Mouse (Mus musculus): ENCODE measurements around the gene Plekhg5. TPM values are rescaled to one million over a fixed set of nuclear protein-coding genes. Genes with fewer than 3 reads are reported as not detected.

Gene Plekhg5
- polyA plus RNA-seq, 1 experiment from 2014 or later: 11.9 TPM

- Histone ChIP-seq H3K27me3 (replicated peaks) (no peaks in the 10 kb centered on the region), H3K4me2 (no peak overlapping the region), H3K27ac (no peak overlapping the region), H3K4me1 (peaks cover 6% of the 10 kb centered on the region), H3K9me3 (no peaks in the 10 kb centered on the region), H3K36me3 (no peaks in the 10 kb centered on the region), H3K9ac (no peak overlapping the region), H3K4me3 (replicated peaks) (no peak overlapping the region)
- ATAC-seq (ENCODE audit: insufficient read depth, low FRiP score, low read depth): no peak
- WGBS: 72% methylated on average over 6 of the region's 6 CpGs
Observed at GRCm38 (mm10) chr4:152073715-152074114, 1.4 kb downstream of the Plekhg5 start.

GRCm38 (mm10) chr4:152074548-152074947 lies 2.2 kb downstream of the Plekhg5 start:
- WGBS: 85% methylated on average over 9 of the region's 9 CpGs
- no peak overlapping the region for H3K27ac ChIP-seq
- no peak overlapping the region for H3K4me3 ChIP-seq (replicated peaks)
- no peaks in the 10 kb centered on the region for H3K36me3 ChIP-seq
- H3K4me1 ChIP-seq: peaks cover 6% of the 10 kb centered on the region
- H3K9ac ChIP-seq: no peak overlapping the region
- H3K27me3 ChIP-seq (replicated peaks): no peaks in the 10 kb centered on the region
- H3K4me2 ChIP-seq: no peak overlapping the region
- ATAC-seq (ENCODE audit: insufficient read depth, low FRiP score, low read depth): no peak
- H3K9me3 ChIP-seq: no peaks in the 10 kb centered on the region

GRCm38 (mm10) chr4:152077191-152077590 lies 4.9 kb downstream of the Plekhg5 start:
- Histone ChIP-seq H3K4me2 (no peak overlapping the region), H3K9ac (no peak overlapping the region), H3K9me3 (no peaks in the 10 kb centered on the region), H3K4me3 (replicated peaks) (no peak overlapping the region), H3K4me1 (peaks cover 6% of the 10 kb centered on the region), H3K27me3 (replicated peaks) (no peaks in the 10 kb centered on the region), H3K27ac (no peak overlapping the region), H3K36me3 (no peaks in the 10 kb centered on the region)
- 89% methylated on average over 9 of the region's 9 CpGs for WGBS
- no peak for ATAC-seq (ENCODE audit: insufficient read depth, low FRiP score, low read depth)

GRCm38 (mm10) chr4:152078105-152078530 lies 5.8 kb downstream of the Plekhg5 start:
- no peak overlapping the region for H3K4me3 ChIP-seq (replicated peaks)
- 87% methylated on average over 10 of the region's 10 CpGs for WGBS
- H3K27me3 ChIP-seq (replicated peaks): no peaks in the 10 kb centered on the region
- H3K9ac ChIP-seq: no peak overlapping the region
- H3K4me1 ChIP-seq: no peaks in the 10 kb centered on the region
- no peak overlapping the region for H3K4me2 ChIP-seq
- H3K36me3 ChIP-seq: no peaks in the 10 kb centered on the region
- ATAC-seq (ENCODE audit: insufficient read depth, low FRiP score, low read depth): no peak
- no peak overlapping the region for H3K27ac ChIP-seq
- no peaks in the 10 kb centered on the region for H3K9me3 ChIP-seq

GRCm38 (mm10) chr4:152079261-152079660 lies 7.0 kb downstream of the Plekhg5 start:
- no peaks in the 10 kb centered on the region for H3K4me1 ChIP-seq

GRCm38 (mm10) chr4:152079931-152080330 lies 7.6 kb downstream of the Plekhg5 start:
- no peak for ATAC-seq (ENCODE audit: insufficient read depth, low FRiP score, low read depth)
- H3K27ac ChIP-seq: no peak overlapping the region
- H3K27me3 ChIP-seq (replicated peaks): no peaks in the 10 kb centered on the region
- WGBS: 64% methylated on average over 7 of the region's 7 CpGs
- no peaks in the 10 kb centered on the region for H3K9me3 ChIP-seq
- no peak overlapping the region for H3K9ac ChIP-seq
- no peak overlapping the region for H3K4me2 ChIP-seq
- no peak overlapping the region for H3K4me3 ChIP-seq (replicated peaks)
- H3K4me1 ChIP-seq: no peaks in the 10 kb centered on the region
- no peaks in the 10 kb centered on the region for H3K36me3 ChIP-seq

More at GRCm38 (mm10) chr4:152079261-152079660, 7.0 kb downstream of the Plekhg5 start:
- Histone ChIP-seq H3K4me3 (replicated peaks) (no peak overlapping the region), H3K27ac (no peak overlapping the region), H3K9me3 (no peaks in the 10 kb centered on the region), H3K9ac (no peak overlapping the region), H3K4me2 (no peak overlapping the region), H3K27me3 (replicated peaks) (no peaks in the 10 kb centered on the region), H3K36me3 (no peaks in the 10 kb centered on the region)
- ATAC-seq (ENCODE audit: insufficient read depth, low FRiP score, low read depth): no peak
- WGBS: 85% methylated on average over 3 of the region's 3 CpGs

- 68% methylated on average over 7 of the region's 7 CpGs for WGBS
- H3K27me3 ChIP-seq (replicated peaks): no peaks in the 10 kb centered on the region
- no peak overlapping the region for H3K9ac ChIP-seq
- no peak for ATAC-seq (ENCODE audit: insufficient read depth, low FRiP score, low read depth)
- H3K4me3 ChIP-seq (replicated peaks): no peak overlapping the region
- H3K4me1 ChIP-seq: peaks cover 18% of the 10 kb centered on the region
- H3K9me3 ChIP-seq: no peaks in the 10 kb centered on the region
- H3K36me3 ChIP-seq: no peaks in the 10 kb centered on the region
- no peak overlapping the region for H3K4me2 ChIP-seq
- H3K27ac ChIP-seq: no peak overlapping the region
Observed at GRCm38 (mm10) chr4:152083611-152084220, 11.4 kb downstream of the Plekhg5 start.

GRCm38 (mm10) chr4:152084616-152085015 lies 12.3 kb downstream of the Plekhg5 start:
- Histone ChIP-seq H3K27me3 (replicated peaks) (no peaks in the 10 kb centered on the region), H3K27ac (no peak overlapping the region), H3K9me3 (no peaks in the 10 kb centered on the region), H3K9ac (no peak overlapping the region), H3K36me3 (no peaks in the 10 kb centered on the region), H3K4me3 (replicated peaks) (no peak overlapping the region), H3K4me2 (no peak overlapping the region), H3K4me1 (peaks cover 18% of the 10 kb centered on the region)
- 77% methylated on average over 7 of the region's 7 CpGs for WGBS
- ATAC-seq (ENCODE audit: insufficient read depth, low FRiP score, low read depth): no peak

- Histone ChIP-seq H3K27me3 (replicated peaks) (no peaks in the 10 kb centered on the region), H3K4me2 (peak overlapping the region; percentile 87), H3K4me1 (peaks cover 18% of the 10 kb centered on the region), H3K36me3 (no peaks in the 10 kb centered on the region), H3K9me3 (no peaks in the 10 kb centered on the region), H3K9ac (peak overlapping the region; percentile 63), H3K4me3 (replicated peaks) (peak overlapping the region; percentile 86), H3K27ac (peak overlapping the region; percentile 46; the same call in 1 of the 2 replicates)
- under 1% methylated on average over 54 of the region's 92 CpGs for WGBS
- peak; percentile 86 for ATAC-seq (ENCODE audit: insufficient read depth, low FRiP score, low read depth)
Observed at GRCm38 (mm10) chr4:152086505-152087210, 14.4 kb downstream of the Plekhg5 start.

- Histone ChIP-seq H3K4me1 (peaks cover 22% of the 10 kb centered on the region), H3K36me3 (no peaks in the 10 kb centered on the region), H3K27me3 (replicated peaks) (no peaks in the 10 kb centered on the region), H3K27ac (peak overlapping the region; percentile 46; the same call in 1 of the 2 replicates), H3K4me2 (peak overlapping the region; percentile 87), H3K9me3 (no peaks in the 10 kb centered on the region), H3K4me3 (replicated peaks) (peak overlapping the region; percentile 86), H3K9ac (peak overlapping the region; percentile 63)
- no peak for ATAC-seq (ENCODE audit: insufficient read depth, low FRiP score, low read depth)
- WGBS: 5% methylated on average over 12 of the region's 12 CpGs
Observed at GRCm38 (mm10) chr4:152087211-152088081, 15.1 kb downstream of the Plekhg5 start.

GRCm38 (mm10) chr4:152088133-152088532 lies 15.8 kb downstream of the Plekhg5 start:
- Histone ChIP-seq H3K27me3 (replicated peaks) (no peaks in the 10 kb centered on the region), H3K4me2 (peak overlapping the region; percentile 87), H3K9me3 (no peaks in the 10 kb centered on the region), H3K27ac (no peak overlapping the region), H3K4me3 (replicated peaks) (peak overlapping the region; percentile 86), H3K9ac (no peak overlapping the region), H3K36me3 (no peaks in the 10 kb centered on the region), H3K4me1 (peaks cover 27% of the 10 kb centered on the region)
- 61% methylated on average over 4 of the region's 4 CpGs for WGBS
- ATAC-seq (ENCODE audit: insufficient read depth, low FRiP score, low read depth): no peak

All from stomach, embryonic 15.5 days (tissue).